Mouse (Mus musculus) liver, embryonic 14.5 days (tissue): ENCODE results near the gene Cyp1a1. TPM values are rescaled to one million over a fixed set of nuclear protein-coding genes. Genes with fewer than 3 reads are reported as not detected.
A peak's percentile ranks its signal among the peaks of the same experiment; 100 is the strongest.

Experiments used
- ATAC-seq: fragments of 200-750 bp; cut with Nextera tagmentation; 2 replicates; pipeline ENCODE4 v1.8.0; 2017; ENCODE audit warnings: moderate number of reproducible peaks, mild to moderate bottlenecking, moderate library complexity; ENCODE audit not compliant: insufficient read depth
- DNase-seq, 3 experiments: peaks; one replicate each; pipeline ENCODE4 v3.0.0-alpha.2; 2012 to 2013; ENCODE audit warnings: low read depth in 3 of 3, low spot score in 3 of 3
- H3K27ac ChIP-seq: fragments of 300-500 bp; sonication (generic); 2 replicates; pipeline ENCODE4 v1.5.1; 2014; ENCODE audit warnings: moderate library complexity, mild to moderate bottlenecking, control low read depth, inconsistent platforms
- H3K27me3 ChIP-seq: fragments of 300-500 bp; sonication (generic); 2 replicates; pipeline ENCODE4 v1.6.1; 2014; ENCODE audit warnings: mild to moderate bottlenecking, low read length, moderate library complexity; ENCODE audit not compliant: control insufficient read depth, insufficient read depth
- H3K36me3 ChIP-seq: fragments of 300-500 bp; sonication (generic); replicated peaks from 2 replicates; pipeline ENCODE4 v1.6.1; 2014; ENCODE audit warnings: low read depth; ENCODE audit not compliant: control insufficient read depth, insufficient read depth
- H3K4me1 ChIP-seq, 2 experiments: fragments of 200-500 bp in 1 of 2; fragments of 300-500 bp in 1 of 2; sonication (generic) in 1 of 2; replicated peaks; 2 replicates each; pipeline ENCODE4 v1.6.1; 2012 to 2014; ENCODE audit warnings: antibody characterized with exemption in 1 of 2, inconsistent platforms in 1 of 2, low read length in 1 of 2; ENCODE audit not compliant: control insufficient read depth in 2 of 2, insufficient read depth in 2 of 2
- H3K4me2 ChIP-seq: fragments of 300-500 bp; sonication (generic); 2 replicates; pipeline ENCODE4 v1.6.1; 2014; ENCODE audit warnings: low read depth, mild to moderate bottlenecking, control low read depth, moderate library complexity
- H3K4me3 ChIP-seq, 2 experiments: fragments of 200-500 bp in 1 of 2; fragments of 300-500 bp in 1 of 2; sonication (generic) in 1 of 2; 2 replicates each; pipeline ENCODE4 v1.5.1; 2012 to 2014; ENCODE audit warnings: low read depth in 2 of 2, low read length in 2 of 2, mild to moderate bottlenecking in 2 of 2, control low read depth in 1 of 2, inconsistent platforms in 1 of 2, moderate library complexity in 1 of 2; ENCODE audit not compliant: insufficient read depth in 1 of 2
- H3K9ac ChIP-seq: fragments of 300-500 bp; sonication (generic); replicated peaks from 2 replicates; pipeline ENCODE4 v1.6.1; 2014; ENCODE audit warnings: mild to moderate bottlenecking, control low read depth, moderate library complexity
- H3K9me3 ChIP-seq: fragments of 300-500 bp; sonication (generic); 2 replicates; pipeline ENCODE4 v1.6.1; 2016; ENCODE audit warnings: low read length, mixed read lengths; ENCODE audit not compliant: control insufficient read depth
- CTCF ChIP-seq: IDR thresholded peaks from 2 replicates; pipeline ENCODE4 v1.5.1; 2016; ENCODE audit warnings: antibody characterized with exemption, low read depth, control low read depth
- EP300 ChIP-seq: IDR thresholded peaks from 2 replicates; pipeline ENCODE4 v1.6.1; 2016; ENCODE audit warnings: antibody characterized with exemption, low read depth
- WGBS: fragments of 180-500 bp; shearing (Covaris S2); extraction: QIAGEN DNeasy Blood & Tissue Kit; methylation state at CpG from one replicate; pipeline ENCODE4 v1.1.7; 2014; ENCODE audit not compliant: insufficient replicate concordance; 5-methylcytosine and 5-hydroxymethylcytosine counted together
- polyA plus RNA-seq, 2 experiments: library from polyadenylated mRNA; depleted of rRNA in 1 of 2; stranded (reverse) in 1 of 2; unstranded in 1 of 2; fragments of >200 nt; fragmentation: Nextera tagmentation in 1 of 2; extraction: Ambion mirVana in 1 of 2; gene quantifications; 2 replicates each; pipeline versions ENCODE4 v1.2.1 to v1.2.3; 2012 to 2014

Gene Cyp1a1
- polyA plus RNA-seq, 2 experiments: 0.13 TPM; not detected in 1

GRCm38 (mm10) chr9:57644944-57645893, 42.5 kb upstream of the Cyp1a1 start:
- H3K4me1 ChIP-seq: peaks cover 43 to 61% of the 10 kb centered on the region in 2 experiments
- no peaks in the 10 kb centered on the region for H3K27me3 ChIP-seq
- ATAC-seq (peak; percentile 79), DNase-seq (peak; percentile 75 to 82 (median 77))
- TF ChIP-seq EP300 (no peak), CTCF (peak; percentile 88)
- H3K4me2 ChIP-seq: peak overlapping the region; percentile 99
- H3K36me3 ChIP-seq: no peaks in the 10 kb centered on the region
- WGBS: 0% methylated on average over 60 of the region's 85 CpGs
- peak overlapping the region; percentile 61 for H3K9ac ChIP-seq
- H3K27ac ChIP-seq: peak overlapping the region; percentile 19
- peak overlapping the region; percentile 64 to 72 for H3K4me3 ChIP-seq
- no peaks in the 10 kb centered on the region for H3K9me3 ChIP-seq

DNA sequence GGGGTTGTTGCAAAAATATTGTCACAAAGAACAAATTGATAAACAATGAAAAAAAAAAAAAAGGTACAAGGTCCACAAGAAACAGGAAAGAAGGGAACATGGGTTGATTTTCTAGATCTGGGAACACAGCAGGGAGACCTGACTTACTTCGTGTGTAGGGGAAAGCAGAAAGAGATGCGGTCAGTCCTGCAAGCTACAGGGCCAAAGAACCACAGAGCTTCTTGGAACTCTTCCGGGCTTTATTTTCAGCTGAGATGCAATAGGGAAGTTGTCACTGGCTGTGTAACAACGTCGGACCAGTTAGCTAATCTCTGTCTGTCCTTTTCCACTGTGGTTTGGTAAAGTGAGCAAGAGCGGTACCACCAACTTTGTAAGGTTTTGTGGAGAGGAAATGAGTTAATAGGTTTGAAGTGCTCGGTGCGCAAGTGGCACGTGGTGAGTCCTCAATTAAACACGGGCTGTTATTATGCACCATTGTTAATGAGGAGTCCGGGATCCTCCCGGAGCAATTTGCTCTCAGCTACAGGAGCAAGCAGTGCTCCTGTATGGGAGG, 41.1 kb upstream of the Cyp1a1 start:
- DNase-seq (no peak), ATAC-seq (no peak)
- Histone ChIP-seq H3K9me3 (no peaks in the 10 kb centered on the region), H3K9ac (no peak overlapping the region), H3K4me2 (no peak overlapping the region), H3K4me1 (peaks cover 29 to 56% of the 10 kb centered on the region in 2 experiments), H3K36me3 (no peaks in the 10 kb centered on the region), H3K27me3 (no peaks in the 10 kb centered on the region), H3K4me3 (no peak overlapping the region), H3K27ac (no peak overlapping the region)
- no peak for TF ChIP-seq CTCF
- no peak for TF ChIP-seq EP300
- WGBS: 16% methylated on average over 12 of the region's 12 CpGs

- Histone ChIP-seq H3K4me2 (no peak overlapping the region), H3K9ac (no peak overlapping the region), H3K9me3 (no peaks in the 10 kb centered on the region), H3K36me3 (no peaks in the 10 kb centered on the region), H3K27ac (no peak overlapping the region), H3K4me1 (peaks cover 21 to 48% of the 10 kb centered on the region in 2 experiments), H3K27me3 (no peaks in the 10 kb centered on the region), H3K4me3 (no peak overlapping the region)
- ATAC-seq: no peak
- 18% methylated on average over 4 of the region's 4 CpGs for WGBS
- DNase-seq: no peak
- TF ChIP-seq EP300 (no peak), CTCF (no peak)
Observed at GRCm38 (mm10) chr9:57647286-57648108, 40.2 kb upstream of the Cyp1a1 start.

GRCm38 (mm10) chr9:57650130-57650785, 37.5 kb upstream of the Cyp1a1 start:
- DNase-seq (no peak), ATAC-seq (no peak)
- H3K4me1 ChIP-seq: peaks cover 3 to 31% of the 10 kb centered on the region in 2 experiments; a peak in 3 of 4 replicates
- H3K4me3 ChIP-seq: no peak overlapping the region
- no peak overlapping the region for H3K27ac ChIP-seq
- no peak overlapping the region for H3K9ac ChIP-seq
- H3K9me3 ChIP-seq: no peaks in the 10 kb centered on the region
- WGBS: 64% methylated on average over 6 of the region's 6 CpGs
- no peaks in the 10 kb centered on the region for H3K36me3 ChIP-seq
- no peaks in the 10 kb centered on the region for H3K27me3 ChIP-seq
- no peak for TF ChIP-seq EP300
- no peak for TF ChIP-seq CTCF
- H3K4me2 ChIP-seq: no peak overlapping the region
